Mouse (Mus musculus): ENCODE data around the gene Nuak1.

The Nuak1 gene

DNA sequence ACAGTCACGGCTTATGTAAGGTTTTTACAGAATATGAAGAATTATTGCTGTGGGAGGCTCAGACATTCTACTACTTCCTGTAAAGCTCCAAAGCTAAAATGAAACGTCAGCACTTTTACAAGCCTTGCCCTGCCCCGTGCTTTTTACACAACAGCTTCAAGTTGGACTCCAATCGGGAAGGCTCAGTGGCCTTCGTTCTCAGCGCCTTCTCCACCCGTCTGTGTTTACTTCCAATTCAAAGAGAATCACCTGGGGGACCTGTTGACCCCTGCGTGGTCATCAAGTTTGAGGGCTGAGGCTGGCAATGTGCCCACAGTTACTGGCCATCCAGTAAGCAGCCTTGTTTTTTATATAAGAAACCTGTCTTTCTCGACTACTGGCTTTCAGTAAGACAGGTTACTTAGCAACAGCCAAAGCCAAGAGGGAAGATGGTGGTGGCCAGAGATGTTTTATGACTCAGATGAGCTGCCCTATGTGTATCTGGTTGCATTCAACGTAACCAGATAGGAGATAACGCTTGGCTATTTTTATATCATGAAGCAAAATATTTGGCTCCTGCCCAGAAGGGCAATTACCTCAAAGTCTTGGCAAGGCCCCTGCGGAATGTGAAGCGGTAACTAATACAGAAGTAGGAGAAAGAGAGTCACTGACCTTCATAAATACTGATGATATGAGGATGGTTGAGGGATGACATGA, 31.3 kb downstream of the Nuak1 start:
- 60% methylated on average over 13 of the region's 13 CpGs for WGBS

DNA sequence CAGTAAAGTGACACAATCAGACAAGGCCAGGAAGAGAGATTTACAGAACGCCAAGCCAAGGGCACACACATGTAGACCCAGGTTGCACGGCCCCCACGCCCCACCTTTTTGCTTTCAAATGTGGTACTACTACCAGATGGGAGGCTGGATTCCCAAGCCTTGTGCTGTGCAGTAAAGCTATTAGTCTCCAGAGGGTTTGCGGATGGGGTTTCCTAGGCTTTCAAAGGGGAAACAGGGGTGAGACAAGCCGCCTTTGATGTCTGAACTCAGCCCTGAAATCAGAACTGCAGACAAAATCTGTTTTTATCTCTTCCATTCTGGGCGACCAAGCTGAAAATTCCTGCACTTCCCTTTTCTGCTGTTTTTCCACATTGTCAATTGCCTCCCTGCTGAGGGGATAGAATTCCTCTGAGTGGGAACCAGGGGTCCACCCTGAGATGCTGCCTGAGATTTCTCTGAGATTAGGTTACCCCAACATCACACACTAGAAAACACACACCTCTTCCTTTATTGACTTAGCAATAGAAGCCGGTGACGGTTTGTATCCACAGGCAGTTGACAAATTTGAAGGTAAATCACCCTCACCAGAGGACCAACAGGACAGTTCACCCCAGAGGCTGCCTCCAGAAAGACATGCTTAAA, 35.1 kb downstream of the Nuak1 start:
- 41% methylated on average over 8 of the region's 8 CpGs for WGBS

DNA sequence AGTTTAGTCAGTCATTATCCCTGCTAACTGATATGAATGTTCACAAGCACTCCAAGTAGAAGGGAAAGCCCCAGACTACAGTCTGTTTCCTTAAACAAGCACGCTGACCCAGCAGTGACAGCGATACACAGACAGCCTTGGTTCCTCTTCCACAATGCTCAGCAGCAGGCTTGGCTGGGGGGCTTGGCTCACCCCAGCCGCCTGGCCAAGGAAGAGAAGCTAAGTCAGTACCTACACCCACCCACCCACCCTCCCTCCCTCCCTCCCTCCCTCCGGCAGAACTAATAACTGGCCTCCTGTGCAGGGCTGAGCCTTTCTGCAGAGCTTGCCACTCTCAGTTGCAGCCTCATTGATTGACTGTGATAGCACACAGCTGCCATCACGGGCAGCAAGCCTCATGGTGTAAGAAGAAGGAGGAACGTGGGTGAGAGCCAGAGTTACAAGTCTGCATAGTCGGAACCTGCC, 38.5 kb downstream of the Nuak1 start:
- WGBS, result 4% methylated on average over 7 of the region's 7 CpGs

DNA sequence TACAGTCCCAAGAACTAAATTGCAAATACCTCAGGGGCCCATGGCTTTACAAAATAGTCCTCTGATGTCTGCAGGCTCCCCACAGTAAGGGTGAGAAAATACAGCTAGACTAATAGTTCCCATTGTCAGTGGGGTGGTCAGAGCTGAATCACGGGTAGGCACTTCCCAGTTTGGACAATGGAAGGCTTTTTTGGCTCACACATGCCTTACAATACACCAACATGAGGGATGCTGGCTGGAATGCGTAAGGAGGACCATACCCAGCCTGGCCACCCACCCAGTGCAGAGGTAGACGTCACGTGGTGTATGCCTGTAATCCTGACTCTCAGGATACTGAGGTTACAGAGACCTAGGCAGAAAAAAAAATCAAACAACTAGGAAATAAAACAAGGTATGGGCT, 39.2 kb downstream of the Nuak1 start:
- WGBS, result 32% methylated on average over 4 of the region's 4 CpGs

DNA sequence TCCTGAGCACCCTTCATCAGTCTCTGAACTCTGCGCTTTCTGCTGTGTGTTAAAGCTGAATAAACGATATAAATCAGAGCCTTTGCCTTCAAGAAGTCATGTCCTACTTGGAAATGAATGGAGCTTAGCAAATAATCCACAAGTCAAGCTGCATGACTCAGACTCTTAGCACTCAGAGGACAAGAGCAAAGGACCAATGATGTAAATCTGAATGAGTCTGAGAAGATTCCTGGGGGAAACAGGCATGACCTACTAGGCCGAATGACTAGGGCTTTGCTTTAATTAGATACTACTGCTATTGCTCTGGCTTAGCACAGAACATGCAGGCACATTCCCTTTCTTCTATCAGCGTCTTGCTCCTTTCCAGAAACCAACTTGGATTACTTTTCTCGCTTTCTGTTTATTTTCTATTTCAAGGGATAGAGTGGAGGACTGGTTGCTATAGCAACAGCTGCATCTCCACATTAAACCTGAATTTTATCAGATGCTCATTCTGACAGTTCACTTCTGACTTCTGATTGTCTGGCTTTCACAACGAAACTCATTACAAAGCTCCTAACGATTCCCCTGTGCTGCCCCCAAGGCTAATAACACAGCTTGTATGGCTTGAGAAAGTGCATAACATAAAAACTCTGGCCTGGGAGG, 40.2 kb downstream of the Nuak1 start:
- 48% methylated on average over 7 of the region's 7 CpGs for WGBS

DNA sequence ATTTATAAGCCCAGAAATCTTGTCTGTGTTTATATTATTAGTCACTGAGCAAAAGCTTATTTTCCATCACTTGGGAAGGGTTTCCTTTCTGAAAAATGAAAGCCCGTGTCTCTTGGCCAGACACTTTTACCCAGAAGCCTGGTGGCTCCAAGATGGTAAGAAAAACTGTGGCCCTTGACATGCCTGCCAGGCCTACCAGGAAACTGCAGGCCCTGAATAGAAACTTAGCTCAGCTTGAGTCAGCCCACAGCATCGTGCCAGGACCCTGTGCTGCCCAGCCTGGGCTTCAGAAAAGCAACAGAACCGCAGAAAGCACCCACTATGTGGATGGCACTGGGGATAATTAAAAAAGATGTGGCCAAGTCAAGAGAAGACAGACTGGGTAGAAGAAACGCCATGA, 43.1 kb downstream of the Nuak1 start:
- 27% methylated on average over 4 of the region's 4 CpGs for WGBS

DNA sequence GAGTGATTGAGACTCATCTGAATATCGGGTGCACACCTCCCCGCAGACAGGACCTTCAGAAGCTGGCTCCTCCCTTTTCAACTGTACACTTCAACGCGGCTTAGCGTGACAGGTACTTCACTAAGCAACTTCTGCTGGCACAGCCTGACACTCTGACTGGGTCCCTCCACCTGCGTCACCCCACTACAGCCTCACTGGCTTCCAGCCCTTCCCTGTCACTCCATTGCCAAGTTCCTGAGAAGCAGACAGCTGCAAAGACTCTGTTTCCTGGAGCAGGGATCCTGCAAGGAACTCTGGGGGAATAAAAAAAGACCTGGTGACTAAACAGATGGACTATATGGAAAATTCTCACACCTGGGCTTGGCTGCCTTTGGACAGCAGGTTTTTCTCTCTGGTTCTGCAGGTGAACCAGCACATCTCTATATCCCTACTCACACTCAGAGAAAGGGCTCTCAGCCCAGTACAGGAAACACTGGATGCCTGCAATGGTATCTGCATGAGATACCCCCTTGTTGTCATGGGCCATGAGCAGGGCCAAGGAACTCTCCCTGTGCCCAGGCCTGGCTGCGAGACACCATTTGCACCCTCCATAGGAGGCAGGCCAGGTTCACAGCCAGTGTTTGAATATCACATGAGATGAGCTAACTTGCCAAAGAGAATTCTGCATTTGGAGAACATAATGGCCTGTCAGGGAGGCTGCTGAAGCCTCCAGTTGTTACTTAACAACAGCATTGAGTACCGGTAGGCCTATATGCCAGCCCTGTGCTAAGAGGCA, 44.3 kb downstream of the Nuak1 start:
- 45% methylated on average over 8 of the region's 8 CpGs for WGBS

DNA sequence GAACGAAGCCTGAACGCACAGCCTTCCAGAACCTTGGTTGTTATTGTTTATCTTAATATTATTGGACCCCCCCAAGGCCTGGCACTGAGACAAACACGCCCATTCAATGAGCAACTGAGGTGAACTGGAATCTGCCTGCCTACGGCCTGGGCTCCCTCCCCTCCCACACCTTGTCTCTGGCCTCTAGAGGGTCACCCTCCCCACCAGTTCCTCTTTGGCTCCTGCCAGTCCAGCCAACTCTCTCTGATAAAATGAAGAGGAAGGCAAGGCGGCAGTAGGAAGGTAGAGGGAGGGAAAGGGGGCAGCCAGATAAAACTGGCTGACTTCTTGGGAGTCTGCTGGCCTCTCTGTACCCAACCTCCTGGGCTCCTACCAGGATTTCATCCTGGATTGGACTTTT, 45.1 kb downstream of the Nuak1 start:
- WGBS, result 70% methylated on average over 5 of the region's 5 CpGs

DNA sequence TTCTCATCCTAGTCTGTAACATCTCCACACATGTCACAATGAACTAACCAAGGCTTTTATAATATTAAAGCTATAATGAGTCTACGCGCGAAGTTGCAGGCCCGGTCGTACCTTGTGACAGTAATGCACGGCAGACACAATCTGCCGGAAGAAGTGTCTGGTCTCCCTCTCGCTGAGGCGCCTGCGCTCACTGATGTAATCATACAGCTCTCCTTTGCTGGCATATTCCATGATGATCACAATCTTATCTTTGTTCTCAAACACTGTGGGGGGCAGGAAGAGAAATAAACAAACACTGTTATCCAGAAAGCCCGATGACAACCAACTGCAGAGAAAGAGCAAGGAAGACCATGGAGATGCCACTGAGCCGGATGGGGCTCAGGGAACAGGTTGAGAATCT, 46.5 kb downstream of the Nuak1 start:
- 31% methylated on average over 12 of the region's 12 CpGs for WGBS

DNA sequence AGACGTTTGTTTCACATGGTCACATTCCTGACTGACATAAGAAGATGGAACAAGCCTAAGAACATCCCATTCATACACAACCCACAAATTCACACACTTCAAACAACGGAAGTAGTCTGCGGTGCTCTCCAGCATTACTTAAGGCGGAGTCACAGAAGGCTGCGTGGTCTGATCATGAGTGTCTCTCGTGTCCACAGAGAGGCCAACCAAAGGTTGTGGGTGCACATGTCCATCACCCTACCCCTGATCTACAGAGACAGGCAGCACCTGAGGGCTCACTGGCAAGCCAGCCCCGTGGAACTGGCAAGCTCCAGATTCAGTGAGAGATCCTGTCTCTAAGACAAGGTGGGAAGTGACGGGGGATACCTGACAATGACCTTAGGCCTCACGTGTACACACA, 47.0 kb downstream of the Nuak1 start:
- WGBS, result 49% methylated on average over 9 of the region's 9 CpGs

DNA sequence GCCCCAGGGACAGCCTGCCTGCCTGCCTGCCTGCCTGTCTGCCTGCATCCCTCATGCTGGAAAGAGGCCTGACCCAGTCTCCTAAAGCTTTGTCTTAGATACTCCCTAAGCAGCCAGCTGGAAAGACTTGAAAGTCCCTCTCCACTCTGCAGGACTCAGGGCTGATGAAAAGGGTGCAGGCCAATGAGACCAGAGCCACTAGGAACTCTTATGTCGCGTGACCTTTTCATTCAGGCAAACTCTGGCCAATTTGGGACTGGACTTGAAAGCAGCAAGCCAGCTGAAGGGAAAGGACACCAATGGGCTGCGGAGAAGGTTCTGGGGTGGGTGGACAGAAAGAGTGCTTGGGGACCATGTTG, 47.7 kb downstream of the Nuak1 start:
- 54% methylated on average over 3 of the region's 3 CpGs for WGBS

DNA sequence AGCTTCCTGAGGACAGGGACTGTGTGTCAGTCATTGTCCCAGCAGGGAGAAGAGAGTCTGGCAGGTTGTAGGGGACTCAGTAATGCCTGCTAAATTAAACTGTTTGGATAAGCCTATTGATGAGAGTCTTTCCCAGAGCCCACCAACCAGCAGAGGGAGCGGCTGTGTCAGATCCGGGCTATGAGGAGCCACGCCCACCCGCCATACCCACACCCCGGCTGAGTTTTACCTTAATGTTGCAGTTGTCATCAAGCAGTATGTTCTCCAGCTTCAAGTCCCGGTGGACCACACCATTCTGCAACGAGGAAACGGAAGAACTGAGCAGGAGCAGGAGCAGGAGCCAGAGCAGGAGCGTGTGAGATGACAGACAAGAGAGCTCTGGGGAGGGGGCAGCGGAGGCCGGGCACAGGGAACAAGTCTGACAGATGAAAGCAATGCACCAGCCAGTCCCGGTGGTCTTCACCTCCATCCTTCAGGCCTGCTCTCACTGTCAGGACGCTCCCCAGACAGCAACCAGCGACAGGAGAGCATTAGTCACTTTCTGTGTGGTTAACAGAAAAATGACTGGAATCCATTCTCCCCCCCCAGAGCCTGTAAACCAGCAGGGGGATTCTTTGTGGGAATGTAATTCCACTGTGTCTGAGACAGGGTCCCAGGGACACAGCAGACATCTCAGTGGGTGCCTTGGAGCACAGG, 48.2 kb downstream of the Nuak1 start:
- WGBS, result 31% methylated on average over 14 of the region's 14 CpGs

DNA sequence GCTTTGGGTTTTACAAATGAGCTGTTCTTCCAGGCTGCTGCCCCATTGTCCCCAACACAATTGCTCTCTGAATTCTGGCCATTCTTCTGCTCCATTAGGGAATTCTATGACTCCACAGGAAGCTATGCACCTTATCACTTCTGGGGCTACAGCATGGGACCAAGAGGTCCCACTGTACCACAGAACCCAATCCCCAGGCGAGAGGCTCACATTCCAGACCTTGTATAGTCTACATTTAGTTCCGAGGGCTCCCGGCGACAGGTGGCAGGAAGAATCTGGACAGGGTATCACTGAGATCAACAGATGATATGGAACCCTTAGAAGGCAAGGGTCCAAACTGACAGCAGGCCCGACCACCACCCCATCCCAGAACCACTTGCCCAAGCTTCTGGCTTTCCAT, 50.7 kb downstream of the Nuak1 start:
- 78% methylated on average over 5 of the region's 5 CpGs for WGBS

DNA sequence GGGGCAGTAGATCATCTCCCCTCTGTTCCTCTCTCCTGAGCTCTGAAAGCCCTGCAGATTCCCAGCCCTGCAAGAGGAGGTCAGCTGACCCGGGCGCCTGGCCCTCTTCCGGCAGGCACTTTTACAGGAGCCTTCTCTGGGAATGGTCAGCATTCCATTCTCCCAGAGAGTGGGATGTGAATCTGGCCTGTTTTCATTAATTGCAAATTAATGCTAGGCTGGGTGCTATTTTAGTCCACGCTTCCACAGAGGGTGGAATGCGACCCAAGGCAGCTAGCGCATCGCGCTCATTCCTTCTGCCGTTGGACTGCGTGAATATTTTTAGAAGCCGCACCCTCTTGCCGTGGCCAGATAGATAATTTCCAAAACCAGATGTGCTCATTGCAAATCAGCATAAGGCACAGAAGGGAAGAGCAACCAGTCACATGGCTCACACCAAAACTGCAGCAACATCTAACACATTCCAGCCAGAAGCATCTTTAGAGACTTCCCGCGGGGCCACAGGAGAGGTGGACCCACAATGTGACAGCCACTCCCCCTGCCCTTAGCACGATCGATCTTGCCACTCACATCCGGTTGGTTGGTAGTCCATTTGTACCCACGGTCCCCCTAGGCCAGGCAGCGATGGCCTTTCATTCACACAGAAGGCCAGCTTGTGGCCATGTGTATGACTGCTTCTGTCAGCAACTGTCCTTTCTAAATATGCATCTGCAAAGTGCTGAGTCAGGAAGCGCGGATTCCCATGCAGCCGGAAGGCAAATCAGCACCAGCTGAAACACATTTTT, 51.8 kb downstream of the Nuak1 start:
- WGBS, result 31% methylated on average over 22 of the region's 22 CpGs

DNA sequence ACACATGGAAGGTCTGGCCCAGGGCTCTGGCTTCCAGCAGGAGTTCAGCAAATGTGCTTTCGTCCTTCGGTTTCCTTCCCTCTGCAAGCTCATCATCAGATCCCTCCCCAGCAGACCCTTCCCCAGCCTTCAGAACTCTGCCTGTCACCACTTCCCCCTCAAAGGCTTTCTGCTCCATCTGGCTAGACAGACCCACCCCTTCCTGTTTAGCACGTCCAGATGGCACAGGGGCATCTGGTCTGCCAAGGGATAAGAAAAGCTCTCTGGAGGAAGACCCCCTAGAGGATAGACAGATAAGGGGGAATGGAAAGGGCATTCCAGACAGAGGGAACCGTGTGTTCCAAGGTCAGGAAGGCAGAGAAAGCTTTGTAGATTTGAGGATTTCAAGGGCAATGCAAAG, 53.1 kb downstream of the Nuak1 start:
- 27% methylated on average over 4 of the region's 4 CpGs for WGBS

DNA sequence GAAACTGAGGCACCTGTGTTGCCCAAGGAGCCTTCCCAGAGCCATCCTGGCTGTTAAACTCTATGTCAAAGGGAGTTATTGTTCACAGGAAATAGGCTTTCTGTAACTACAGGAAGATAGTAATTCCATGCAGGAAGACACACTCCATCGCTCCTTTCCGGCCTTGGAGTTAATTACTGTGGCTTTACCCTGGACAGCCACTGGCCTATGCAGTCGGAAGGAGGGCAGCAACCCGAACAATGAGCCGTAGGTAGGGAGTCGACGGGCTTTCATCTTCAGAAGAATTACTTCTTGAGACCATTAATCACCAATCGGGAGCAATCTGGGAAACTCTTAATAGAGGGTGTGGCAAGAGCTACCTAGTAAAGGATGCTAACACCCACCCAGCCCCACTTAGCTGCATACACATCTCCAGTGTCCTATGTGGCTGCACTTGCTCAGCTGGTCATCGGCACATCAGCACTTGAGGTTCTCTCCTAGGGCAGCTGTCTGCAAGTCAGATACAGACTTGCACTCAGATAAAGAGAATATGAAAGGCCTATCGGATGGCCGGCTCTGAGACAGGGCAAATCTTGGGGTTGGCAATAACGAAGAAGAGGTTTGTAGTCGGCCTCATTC, 53.7 kb downstream of the Nuak1 start:
- 60% methylated on average over 13 of the region's 13 CpGs for WGBS

DNA sequence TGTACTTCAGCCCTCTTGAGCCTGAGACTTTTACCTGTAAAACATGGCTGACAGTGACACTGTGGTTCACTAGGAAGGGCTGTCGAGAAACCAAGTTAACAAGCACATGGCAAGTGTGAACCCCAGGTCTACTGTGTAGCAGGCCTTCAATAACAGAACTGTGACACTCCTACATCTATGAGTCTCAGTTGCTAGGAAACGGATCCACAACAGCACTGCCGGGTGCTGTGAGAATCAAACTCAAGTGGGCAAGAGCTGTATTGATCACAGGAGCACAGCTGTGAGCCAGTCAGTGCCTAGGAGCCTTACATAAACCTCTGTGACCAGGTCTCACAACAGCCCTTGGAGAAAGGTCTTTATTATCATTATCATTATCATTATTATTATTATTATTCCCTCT, 54.2 kb downstream of the Nuak1 start:
- 45% methylated on average over 3 of the region's 3 CpGs for WGBS

DNA sequence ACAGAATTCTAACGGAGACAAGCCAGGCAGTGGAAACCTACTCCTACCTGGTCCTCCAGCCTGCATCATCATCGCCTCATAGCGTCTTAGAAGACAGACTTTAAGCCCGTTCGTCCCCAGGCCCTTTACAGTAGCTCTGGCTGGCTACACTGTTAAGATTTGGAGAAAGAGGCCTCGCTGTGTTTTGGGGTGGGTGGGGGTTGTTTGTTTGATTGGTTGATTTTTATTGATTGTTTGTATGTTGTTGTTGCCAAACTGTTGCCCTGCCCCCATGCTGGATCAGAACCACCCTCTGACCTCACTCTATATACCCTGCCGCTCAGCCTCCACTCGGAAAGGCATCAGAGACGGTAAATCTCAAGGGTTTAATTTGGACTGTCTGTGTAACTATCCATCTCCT, 55.6 kb downstream of the Nuak1 start:
- WGBS, result 81% methylated on average over 9 of the region's 9 CpGs

DNA sequence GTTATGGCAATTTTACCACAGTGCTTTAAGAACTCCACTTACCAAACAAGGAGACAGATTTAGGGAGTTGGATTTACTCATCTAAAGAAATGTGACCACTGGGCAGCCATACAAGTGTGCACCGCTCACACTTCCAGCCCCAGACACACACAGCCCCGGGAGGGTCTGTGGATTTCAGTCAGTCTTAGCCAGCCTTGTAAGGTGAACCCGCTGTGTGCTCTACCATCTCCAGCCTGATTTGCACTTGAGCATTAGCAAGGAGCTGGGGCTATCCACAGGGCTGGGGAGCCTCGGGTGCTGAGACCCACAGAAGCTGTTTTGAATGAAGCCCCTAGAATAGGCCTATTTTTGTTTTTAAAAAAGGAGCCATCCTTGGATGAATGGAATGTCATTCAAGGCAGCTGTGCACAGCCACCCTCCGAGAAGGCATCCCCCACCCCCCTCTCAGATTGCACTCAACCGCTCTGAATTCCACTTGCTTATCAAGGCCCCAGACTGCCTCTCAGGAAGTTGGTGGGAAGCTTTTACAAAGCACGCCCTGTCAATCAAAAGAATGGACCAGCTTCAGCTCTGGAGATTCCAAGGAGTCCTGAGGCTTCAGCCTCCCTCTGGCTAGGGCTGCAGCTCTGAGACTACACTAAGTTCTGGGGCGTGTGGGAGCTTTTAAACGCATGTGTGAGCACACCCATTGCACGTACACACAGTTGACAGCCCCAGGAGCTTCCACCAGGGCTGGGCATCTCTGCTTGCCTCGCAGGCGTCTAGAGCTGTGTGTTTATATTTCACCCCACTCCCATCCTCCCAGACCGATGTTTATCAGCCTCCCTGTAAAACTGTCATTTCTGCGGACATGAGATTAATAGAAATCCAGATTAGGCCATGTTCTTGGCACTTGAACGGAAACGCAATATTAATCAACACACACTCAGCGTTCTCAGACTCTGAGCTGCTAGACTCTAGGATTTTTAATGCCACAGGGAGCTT, 57.2 kb downstream of the Nuak1 start:
- WGBS, result 34% methylated on average over 17 of the region's 17 CpGs
